Mouse (Mus musculus) heart, adult 2 months (tissue): ENCODE measurements at regions not wholly inside any gene's neighbourhood (a gene's known extent, or its start where the extent isn't known, plus 50 kb on each side); places are given as distances from the start of the nearest gene placed in this dataset.

Experiments used
- CTCF ChIP-seq: fragments of 200-600 bp; IDR thresholded peaks from 2 replicates; pipeline ENCODE4 v1.8.1; 2022; ENCODE audit warnings: antibody characterized with exemption, mild to moderate bottlenecking, moderate library complexity
- EP300 ChIP-seq: fragments of 200-500 bp; IDR thresholded peaks from 2 replicates; pipeline ENCODE4 v1.6.1; 2011; ENCODE audit warnings: low read depth, low read length, control low read depth; ENCODE audit not compliant: insufficient read depth
- POLR2A ChIP-seq: fragments of 200-500 bp; IDR thresholded peaks from 2 replicates; pipeline ENCODE4 v1.6.1; 2011; ENCODE audit warnings: mild to moderate bottlenecking, low read depth, low read length, control low read depth; ENCODE audit not compliant: insufficient read depth

GRCm38 (mm10) chr6:94849533-94849932 is 149.6 kb upstream of the Lrig1 start:
- TF ChIP-seq CTCF (no peak), POLR2A (no peak), EP300 (no peak)
